Mouse (Mus musculus) T-cell, adult 66 days (primary cell): ENCODE measurements around the gene Cldn34c4. TPM values are rescaled to one million over a fixed set of nuclear protein-coding genes. Genes with fewer than 3 reads are reported as not detected.

Experiments
- total RNA-seq, 2 experiments: library from RNA; stranded (reverse); gene quantifications; 3 replicates in 1 of 2; 4 replicates in 1 of 2; pipeline ENCODE4 v1.2.4; 2023

Gene Cldn34c4
- total RNA-seq, result not detected

DNA sequence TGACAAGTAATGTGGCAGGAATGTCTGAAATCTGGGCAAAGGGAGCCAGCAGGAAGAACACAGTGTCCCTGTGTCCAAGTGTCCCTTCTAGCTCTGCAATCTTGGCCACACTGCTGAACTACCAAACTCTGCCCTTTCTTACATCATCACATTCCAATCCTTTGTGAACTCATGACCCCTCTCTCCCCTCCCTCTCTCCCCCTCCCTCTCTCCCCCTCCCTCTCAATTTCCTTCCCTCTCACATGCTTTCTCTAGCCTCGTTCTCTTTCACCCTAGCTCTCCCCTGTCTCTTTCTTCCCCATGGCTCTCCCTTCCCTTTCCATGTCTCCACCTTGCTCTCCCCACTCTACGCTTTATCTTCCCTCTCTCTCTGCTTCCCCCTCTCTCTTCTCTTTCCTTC is at the start of gene Cldn34c4:
Cldn34c4 (minus strand) TSS at position 101 of the 400 bp plus-strand sequence.

